16 mouse cellular contexts compared by ENCODE assay signal in the genomic region with DNA sequence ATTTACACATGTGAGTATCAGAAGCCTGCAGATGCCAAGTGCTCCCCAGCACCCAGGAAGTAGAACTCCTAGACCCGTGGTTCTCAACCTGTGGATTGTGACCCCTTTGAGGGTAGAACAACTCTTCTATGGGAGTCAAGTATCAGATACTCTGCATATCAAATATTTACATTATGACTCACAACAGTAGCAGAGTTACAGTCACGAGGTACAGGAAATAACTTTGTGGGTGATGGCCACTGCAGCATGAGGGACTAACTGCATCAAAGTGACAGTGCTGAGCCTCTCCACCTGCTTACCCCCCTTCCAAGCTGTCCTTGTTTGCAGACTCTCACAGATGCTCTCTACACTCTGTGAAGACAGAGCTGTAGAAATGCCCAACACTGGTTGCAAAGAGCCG.
DNase-seq lines count a peak whose midpoint lies in the region; ATAC-seq and TF ChIP-seq lines count a peak whose summit lies in the region.
"Had no signal": no experiment of that assay in that cellular context is flagged by ENCODE, and none has a peak within 500 bp of the region (broad histone marks: within the 10 kb centered on the region; RNA-seq: fewer than 3 reads in every experiment).

No protein-coding gene starts in this region.

- H3K27me3 ChIP-seq in lung, embryonic 16.5 days (ENCODE audit: control insufficient read depth, insufficient read depth, low read depth, low read length): no peaks in the 10 kb centered on the region; the same call in 1 of the 2 replicates
- H3K27me3 ChIP-seq in Patski: no peaks in the 10 kb centered on the region
- H3K27me3 ChIP-seq in lung, postnatal 0 days (replicated peaks; ENCODE audit: insufficient read depth, low read length): no peaks in the 10 kb centered on the region
- no peaks in the 10 kb centered on the region for H3K27me3 ChIP-seq in stomach, embryonic 16.5 days (ENCODE audit: control insufficient read depth, insufficient read depth, low read length)
- no peaks in the 10 kb centered on the region for H3K27me3 ChIP-seq in midbrain, embryonic 13.5 days
- H3K27me3 ChIP-seq: hindbrain, embryonic 12.5 days had no signal

- no peak for DNase-seq in lung, postnatal 14 days
- DNase-seq in Patski (ENCODE audit: low read depth, low spot score): no peak
- peak; percentile 86 for DNase-seq in lung, postnatal 0 days (ENCODE audit: low spot score)
- no peak for DNase-seq in heart, postnatal 25 days (ENCODE audit: low spot score)
- DNase-seq in layer of hippocampus, adult 11-12 months (ENCODE audit: low spot score): no peak
- DNase-seq: adrenal gland, adult 8-10 months; cerebellum, adult 2 months; kidney, adult 2 months; kidney, postnatal 25 days; layer of hippocampus, postnatal 36 days; thymus, postnatal 36 days had no signal

- no peaks in the 10 kb centered on the region; the same call in 1 of the 2 replicates for H3K9me3 ChIP-seq in lung, embryonic 16.5 days (ENCODE audit: control insufficient read depth, low read length)
- no peaks in the 10 kb centered on the region for H3K9me3 ChIP-seq in lung, postnatal 0 days (ENCODE audit: low read length)
- H3K9me3 ChIP-seq in stomach, embryonic 16.5 days (replicated peaks; ENCODE audit: control insufficient read depth, low read length): no peaks in the 10 kb centered on the region
- no peaks in the 10 kb centered on the region for H3K9me3 ChIP-seq in midbrain, embryonic 13.5 days
- H3K9me3 ChIP-seq: hindbrain, embryonic 12.5 days had no signal

- CTCF ChIA-PET in Patski (lab: Charles Lee): interaction anchor here (1.4 kb wide), 1 partner anchor 22 kb away, joined by 3 read pairs; no protein-coding TSS in a partner anchor

- POLR2A ChIA-PET in Patski (lab: Charles Lee): interaction anchor here (0.5 kb wide), 1 partner anchor 530 kb away, joined by 3 read pairs; no protein-coding TSS in a partner anchor

- no peak overlapping the region for H3K4me3 ChIP-seq in lung, embryonic 16.5 days (ENCODE audit: low read length)
- H3K4me3 ChIP-seq in lung, postnatal 0 days (ENCODE audit: low read depth, low read length): no peak overlapping the region
- H3K4me3 ChIP-seq in stomach, embryonic 16.5 days (replicated peaks; ENCODE audit: low read length): no peak overlapping the region
- no peak overlapping the region for H3K4me3 ChIP-seq in midbrain, embryonic 13.5 days (replicated peaks)
- H3K4me3 ChIP-seq: hindbrain, embryonic 12.5 days had no signal

- in situ Hi-C loops in Patski (cut with MboI; ENCODE audit: low pct_unique_long_range_greater_than_20kb): no loop called here

- TF ChIP-seq CTCF in Patski (IDR thresholded peaks at IDR 0.05): no peak
- TF ChIP-seq CTCF in lung, postnatal 0 days (IDR thresholded peaks at IDR 0.05): no peak

- TF ChIP-seq EP300 in lung, postnatal 0 days (IDR thresholded peaks at IDR 0.05): peak; percentile 80

- H3K4me1 ChIP-seq in lung, embryonic 16.5 days (replicated peaks; ENCODE audit: control insufficient read depth, insufficient read depth, low read length): peaks cover 19% of the 10 kb centered on the region
- H3K4me1 ChIP-seq in lung, postnatal 0 days (ENCODE audit: insufficient read depth, low read depth, low read length): no peaks in the 10 kb centered on the region
- H3K4me1 ChIP-seq in stomach, embryonic 16.5 days (ENCODE audit: control insufficient read depth, insufficient read depth, low read length): peaks cover 7% of the 10 kb centered on the region
- H3K4me1 ChIP-seq in midbrain, embryonic 13.5 days (replicated peaks): peaks cover 9% of the 10 kb centered on the region

- no peak overlapping the region for H3K9ac ChIP-seq in lung, embryonic 16.5 days (ENCODE audit: low read length)
- H3K9ac ChIP-seq in lung, postnatal 0 days (replicated peaks; ENCODE audit: low read depth): no peak overlapping the region
- no peak overlapping the region for H3K9ac ChIP-seq in stomach, embryonic 16.5 days (ENCODE audit: low read length)
- no peak overlapping the region for H3K9ac ChIP-seq in midbrain, embryonic 13.5 days (replicated peaks)
- H3K9ac ChIP-seq: hindbrain, embryonic 12.5 days; liver, embryonic 14.5 days had no signal

- peak; percentile 68 for ATAC-seq in lung, embryonic 16.5 days (ENCODE audit: low read depth)
- ATAC-seq in Patski: peak; percentile 54
- peak; percentile 84 for ATAC-seq in lung, postnatal 0 days
- ATAC-seq in stomach, embryonic 16.5 days (ENCODE audit: insufficient read depth, low FRiP score): peak; percentile 77; the same call in 1 of the 2 replicates
- no peak for ATAC-seq in midbrain, embryonic 13.5 days

- no peaks in the 10 kb centered on the region for H3K36me3 ChIP-seq in lung, embryonic 16.5 days (ENCODE audit: control insufficient read depth, insufficient read depth, low read length)
- no peaks in the 10 kb centered on the region for H3K36me3 ChIP-seq in lung, postnatal 0 days (ENCODE audit: insufficient read depth, low read length)
- H3K36me3 ChIP-seq in stomach, embryonic 16.5 days (ENCODE audit: control insufficient read depth, insufficient read depth, low read length): no peaks in the 10 kb centered on the region
- H3K36me3 ChIP-seq in midbrain, embryonic 13.5 days: no peaks in the 10 kb centered on the region
- H3K36me3 ChIP-seq: hindbrain, embryonic 12.5 days had no signal

- no peak overlapping the region for H3K4me2 ChIP-seq in lung, embryonic 16.5 days (ENCODE audit: low read depth, low read length)
- H3K4me2 ChIP-seq in lung, postnatal 0 days (replicated peaks; ENCODE audit: low read depth, low read length): no peak overlapping the region
- no peak overlapping the region for H3K4me2 ChIP-seq in stomach, embryonic 16.5 days (ENCODE audit: low read depth, low read length)
- no peak overlapping the region for H3K4me2 ChIP-seq in midbrain, embryonic 13.5 days (replicated peaks)
- H3K4me2 ChIP-seq: hindbrain, embryonic 12.5 days had no signal

- intact Hi-C loops in heart, postnatal 25 days (cut with DNase I): no loop called here

- no peak overlapping the region for H3K27ac ChIP-seq in lung, embryonic 16.5 days (ENCODE audit: low read length)
- H3K27ac ChIP-seq in lung, postnatal 0 days (ENCODE audit: low read length): no peak overlapping the region
- peak overlapping the region; percentile 37; the same call in 1 of the 2 replicates for H3K27ac ChIP-seq in stomach, embryonic 16.5 days (ENCODE audit: low read length)
- no peak overlapping the region for H3K27ac ChIP-seq in midbrain, embryonic 13.5 days
- H3K27ac ChIP-seq: hindbrain, embryonic 12.5 days; liver, embryonic 14.5 days had no signal

- WGBS in lung, embryonic 16.5 days: 24% methylated on average over 3 of the region's 3 CpGs
- WGBS in lung, postnatal 0 days: 29% methylated on average over 3 of the region's 3 CpGs
- 26% methylated on average over 3 of the region's 3 CpGs for WGBS in stomach, embryonic 16.5 days
- WGBS in midbrain, embryonic 13.5 days: 82% methylated on average over 3 of the region's 3 CpGs
